ENCODE assay signal across 23 mouse cellular contexts in genomic region chr16:24628779-24629178, GRCm38 (mm10).
DNase-seq lines count a peak whose midpoint lies in the region; ATAC-seq lines count a peak whose summit lies in the region.
"Had no signal": no experiment of that assay in that cellular context is flagged by ENCODE, and none has a peak within 500 bp of the region (broad histone marks: within the 10 kb centered on the region; RNA-seq: fewer than 3 reads in every experiment).

No protein-coding gene starts in this region.

- no peak overlapping the region for H3K4me2 ChIP-seq in heart, embryonic 15.5 days
- no peak overlapping the region for H3K4me2 ChIP-seq in heart, embryonic 12.5 days
- H3K4me2 ChIP-seq: forebrain, embryonic 13.5 days; hindbrain, embryonic 14.5 days; kidney, embryonic 15.5 days; limb, embryonic 12.5 days; liver, embryonic 12.5 days; midbrain, embryonic 13.5 days had no signal

- no peaks in the 10 kb centered on the region for H3K36me3 ChIP-seq in heart, embryonic 15.5 days
- no peaks in the 10 kb centered on the region for H3K36me3 ChIP-seq in heart, embryonic 12.5 days
- H3K36me3 ChIP-seq in macrophage (ENCODE audit: inconsistent target), result no peaks in the 10 kb centered on the region
- H3K36me3 ChIP-seq: G1E; kidney, embryonic 15.5 days; limb, embryonic 12.5 days; liver, embryonic 12.5 days; midbrain, embryonic 13.5 days had no signal

- H3K9me3 ChIP-seq in heart, embryonic 15.5 days (replicated peaks), result no peaks in the 10 kb centered on the region
- H3K9me3 ChIP-seq in heart, embryonic 12.5 days (replicated peaks), result no peaks in the 10 kb centered on the region
- H3K9me3 ChIP-seq: forebrain, embryonic 13.5 days; kidney, embryonic 15.5 days; limb, embryonic 12.5 days; liver, embryonic 12.5 days; megakaryocyte, embryonic 14.5 days; midbrain, embryonic 13.5 days had no signal

- ATAC-seq in heart, embryonic 15.5 days (replicated peaks; ENCODE audit: insufficient number of reproducible peaks, insufficient read depth, low FRiP score, low read depth), result no peak
- no peak for ATAC-seq in heart, embryonic 12.5 days (ENCODE audit: insufficient number of reproducible peaks, low FRiP score)
- ATAC-seq: forebrain, embryonic 13.5 days; liver, embryonic 12.5 days; midbrain, embryonic 13.5 days had no signal

- H3K4me1 ChIP-seq in heart, embryonic 15.5 days (replicated peaks), result peaks cover 15% of the 10 kb centered on the region
- H3K4me1 ChIP-seq in heart, embryonic 12.5 days (replicated peaks), result peaks cover 21% of the 10 kb centered on the region
- H3K4me1 ChIP-seq: kidney, embryonic 15.5 days had no signal

- H3K79me2 ChIP-seq in macrophage (ENCODE audit: inconsistent target), result no peaks in the 10 kb centered on the region; the same call in 1 of the 2 replicates

- H3K9ac ChIP-seq in heart, embryonic 15.5 days, result no peak overlapping the region
- no peak overlapping the region for H3K9ac ChIP-seq in heart, embryonic 12.5 days
- H3K9ac ChIP-seq: forebrain, embryonic 13.5 days; hindbrain, embryonic 14.5 days; kidney, embryonic 15.5 days; limb, embryonic 12.5 days; liver, embryonic 12.5 days; midbrain, embryonic 13.5 days had no signal

- H3K27me3 ChIP-seq in heart, embryonic 15.5 days, result no peaks in the 10 kb centered on the region
- H3K27me3 ChIP-seq in heart, embryonic 12.5 days (replicated peaks), result no peaks in the 10 kb centered on the region
- H3K27me3 ChIP-seq: forebrain, embryonic 13.5 days; kidney, embryonic 15.5 days; limb, embryonic 12.5 days; liver, embryonic 12.5 days had no signal

- no peak overlapping the region for H3K4me3 ChIP-seq in heart, embryonic 15.5 days
- H3K4me3 ChIP-seq in heart, embryonic 12.5 days, result no peak overlapping the region
- no peak overlapping the region for H3K4me3 ChIP-seq in macrophage (ENCODE audit: inconsistent target)
- H3K4me3 ChIP-seq: forebrain, embryonic 13.5 days; kidney, embryonic 15.5 days; limb, embryonic 12.5 days; liver, embryonic 12.5 days; midbrain, embryonic 13.5 days had no signal

- 67% methylated on average over 1 of the region's 1 CpGs for WGBS in heart, embryonic 15.5 days
- WGBS in heart, embryonic 12.5 days, result 70% methylated on average over 1 of the region's 1 CpGs
- 92% methylated on average over 1 of the region's 1 CpGs for WGBS in macrophage (ENCODE audit: missing documents)

- peak; percentile 12 for DNase-seq in 3T3-L1 (ENCODE audit: low read depth, low spot score)
- peak; percentile 29 to 34 for DNase-seq in B cell, adult 2 months
- no peak for DNase-seq in adrenal gland, postnatal 4 days (ENCODE audit: low spot score in 2 of 2)
- DNase-seq in kidney, adult 9 months, result no peak
- DNase-seq: adrenal gland, adult 8-10 months; cerebellum, adult 9-10 months; heart, postnatal 4 days; kidney, postnatal 36 days; layer of hippocampus, postnatal 36 days; lung, adult 2 months; lung, postnatal 14 days; thymus, postnatal 14 days had no signal

- peak overlapping the region; percentile 8; the same call in 1 of the 2 replicates for H3K27ac ChIP-seq in heart, embryonic 15.5 days
- no peak overlapping the region for H3K27ac ChIP-seq in heart, embryonic 12.5 days (ENCODE audit: poor library complexity, severe bottlenecking)
- H3K27ac ChIP-seq in macrophage, result peak overlapping the region; percentile 95
- H3K27ac ChIP-seq: forebrain, embryonic 13.5 days; hindbrain, embryonic 14.5 days; kidney, embryonic 15.5 days; limb, embryonic 12.5 days; liver, embryonic 12.5 days; midbrain, embryonic 13.5 days had no signal

Comparison
In these comparisons a context has a peak if more than half of its experiments do, and no peak if none do; other contexts are left out.
1. DNase-seq: peak in 3T3-L1 (single experiment) and B cell, adult 2 months (2 of 2); none in adrenal gland, postnatal 4 days (0 of 2) and kidney, adult 9 months (single experiment).